Mouse (Mus musculus) frontal cortex, adult (tissue): ENCODE measurements at regions not wholly inside any gene's neighbourhood (a gene's known extent, or its start where the extent isn't known, plus 50 kb on each side); places are given as distances from the start of the nearest gene placed in this dataset.
A peak's percentile ranks its signal among the peaks of the same experiment; 100 is the strongest.

Source experiments
- ATAC-seq: cut with Nextera tagmentation; 2 replicates; pipeline ENCODE4 v1.9.2; 2017; ENCODE audit warnings: mild to moderate bottlenecking, moderate library complexity, mixed read lengths; ENCODE audit not compliant: low TSS enrichment

DNA sequence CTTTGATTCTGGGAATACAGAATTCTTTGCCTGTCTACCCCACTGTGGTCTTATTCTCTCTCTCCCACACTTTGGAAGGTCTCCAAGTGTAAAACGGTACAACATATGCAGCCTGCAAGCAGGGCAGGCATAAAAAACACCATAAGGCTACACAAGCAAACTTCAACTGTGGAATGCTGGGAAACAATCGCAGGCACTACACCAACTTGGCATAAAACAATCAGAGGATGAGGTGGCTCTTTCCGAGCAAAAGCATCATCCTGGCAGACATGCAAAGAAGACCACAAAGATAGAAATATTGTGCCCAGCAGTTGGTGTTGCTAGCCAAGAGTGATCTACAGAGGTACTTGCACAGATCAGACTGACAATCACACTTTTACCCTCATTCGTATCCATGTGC is 88.0 kb upstream of the Galnt5 start:
- ATAC-seq, result no peak

DNA sequence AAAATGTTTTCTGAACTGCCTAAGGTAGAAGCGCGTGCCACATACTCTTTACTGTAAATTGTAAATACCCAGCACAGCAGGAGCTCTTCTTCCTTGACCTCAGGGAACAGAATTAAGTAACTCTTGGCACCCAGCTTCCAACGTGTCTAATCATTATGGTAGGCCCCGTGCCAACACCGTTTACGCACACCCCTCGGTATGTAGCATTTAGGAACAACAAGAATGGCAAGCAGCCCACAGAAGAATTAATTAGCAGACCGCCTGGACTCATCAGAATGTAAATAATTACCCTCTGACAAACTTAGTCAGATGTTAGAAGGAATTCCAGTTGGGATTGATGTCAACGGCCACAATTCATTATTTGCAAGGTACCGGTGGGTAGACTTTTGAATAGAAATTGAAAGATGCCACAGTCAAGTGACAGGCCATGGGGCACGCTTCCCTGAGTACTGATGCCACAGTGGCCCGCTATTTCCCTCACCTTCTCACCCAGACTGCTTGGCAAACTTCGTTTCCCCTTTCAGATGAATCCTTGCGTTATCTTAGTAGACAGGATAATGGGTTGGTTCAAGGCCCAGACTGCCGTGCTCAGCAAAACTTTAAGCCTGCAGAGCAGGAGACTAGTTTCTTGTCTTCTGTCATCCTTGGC is 81.2 kb upstream of the Galnt5 start:
- ATAC-seq, result no peak

DNA sequence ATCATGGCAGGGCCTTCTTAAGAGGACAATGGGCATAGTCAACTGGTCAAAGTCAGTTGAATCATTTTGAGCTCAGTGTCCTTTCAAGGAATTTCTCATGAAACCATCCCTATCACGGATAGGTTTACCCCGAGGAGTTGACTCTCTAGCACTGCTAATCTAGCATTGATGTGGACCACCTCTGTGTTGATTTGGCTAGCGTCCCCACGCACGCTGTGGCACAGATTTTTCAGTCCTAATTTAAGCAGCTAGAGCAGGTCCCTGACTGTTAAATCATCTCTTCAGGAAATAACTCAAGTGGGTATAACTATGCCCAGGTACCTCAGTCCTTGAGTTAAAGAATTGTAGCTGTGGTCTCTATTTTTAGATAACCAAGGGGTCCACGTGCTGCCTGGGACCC is 80.0 kb upstream of the Galnt5 start:
- no peak for ATAC-seq

DNA sequence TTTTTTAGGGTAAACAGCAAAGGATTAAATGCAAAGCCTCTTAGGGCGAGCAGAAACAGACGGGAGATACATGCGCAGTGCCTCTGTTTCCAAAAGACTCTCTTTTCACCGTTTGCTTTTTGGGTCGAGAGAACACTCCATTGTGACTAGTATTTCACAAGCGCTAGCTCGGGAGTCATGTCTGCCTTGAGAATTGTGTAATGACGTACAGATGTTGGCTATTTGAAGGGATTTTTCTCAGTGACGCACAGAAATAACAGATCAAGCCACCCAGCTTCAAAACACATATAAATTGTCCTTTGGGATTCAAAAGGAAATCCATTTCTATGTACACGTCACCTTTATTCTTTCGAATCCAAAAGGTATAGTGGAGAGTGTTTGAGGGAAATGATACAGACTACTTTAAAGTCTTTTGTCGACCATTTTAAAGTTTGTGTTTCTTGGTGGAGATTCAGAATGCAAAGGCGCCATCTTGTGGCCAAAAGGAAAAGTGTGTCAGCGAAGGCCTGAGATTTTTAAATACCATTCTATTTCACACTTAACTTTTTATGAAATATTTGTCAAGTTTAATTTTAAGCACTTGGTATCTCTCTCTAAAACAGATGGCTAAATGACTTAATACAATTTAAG is 78.5 kb upstream of the Galnt5 start:
- ATAC-seq, result peak; percentile 77

DNA sequence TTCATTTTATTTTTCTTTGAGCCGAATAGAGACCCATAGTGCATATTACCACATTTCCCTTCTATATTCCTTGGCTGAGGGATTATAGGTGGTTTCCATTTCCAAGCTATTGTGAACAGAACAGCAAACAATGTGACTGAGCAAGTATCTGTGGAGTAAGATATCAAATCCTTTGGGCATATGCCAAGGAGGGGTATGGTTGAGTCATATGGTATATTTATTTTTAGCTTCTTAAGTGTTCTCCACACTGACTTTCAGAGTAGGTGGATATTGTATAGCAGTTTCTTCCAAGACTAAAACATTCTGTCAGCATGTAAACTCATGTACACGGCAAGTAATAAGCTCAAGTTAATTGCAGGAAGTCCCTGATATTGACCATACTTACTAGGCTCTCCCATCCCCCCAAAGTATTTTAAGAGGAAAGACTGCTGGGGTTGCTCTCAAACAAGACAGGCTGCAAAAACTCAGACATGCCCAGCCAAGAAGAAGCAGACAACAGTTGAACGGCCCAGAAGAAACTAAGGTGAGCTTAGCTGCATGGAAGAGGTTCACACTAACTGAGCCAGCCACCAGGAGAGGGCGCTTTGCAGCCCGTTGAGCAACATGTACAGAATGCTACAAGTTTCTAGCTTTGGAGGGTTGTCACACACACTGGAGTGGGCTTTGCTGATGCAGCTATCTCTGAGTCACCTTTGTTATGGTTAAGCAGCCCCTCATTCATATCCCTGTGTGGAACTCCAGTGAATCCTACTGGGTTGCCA is 63.4 kb upstream of the Galnt5 start:
- ATAC-seq, result peak; percentile 85
